Mouse (Mus musculus): ENCODE measurements at regions not wholly inside any gene's neighbourhood (a gene's known extent, or its start where the extent isn't known, plus 50 kb on each side); places are given as distances from the start of the nearest gene placed in this dataset.
A peak's percentile ranks its signal among the peaks of the same experiment; 100 is the strongest.

- 31% methylated on average over 7 of the region's 7 CpGs for WGBS
- DNase-seq (ENCODE audit: low spot score): peak; percentile 32
These were observed 355.7 kb downstream of the Adra2a start for GRCm38 (mm10) chr19:54399651-54400050.

GRCm38 (mm10) chr19:54407904-54408303 is 364.0 kb downstream of the Adra2a start:
- Histone ChIP-seq H3K36me3 (no peaks in the 10 kb centered on the region), H3K27ac (no peak overlapping the region), H3K9me3 (replicated peaks) (no peaks in the 10 kb centered on the region), H3K4me1 (no peaks in the 10 kb centered on the region), H3K27me3 (ENCODE audit: low read depth, poor library complexity, severe bottlenecking) (no peaks in the 10 kb centered on the region), H3K4me3 (no peak overlapping the region)
- DNase-seq (ENCODE audit: low spot score): no peak
- WGBS: 71% methylated on average over 4 of the region's 4 CpGs

More at GRCm38 (mm10) chr19:54399651-54400050, 355.7 kb downstream of the Adra2a start:
- Histone ChIP-seq H3K4me3 (no peak overlapping the region), H3K27me3 (ENCODE audit: low read depth, poor library complexity, severe bottlenecking) (no peaks in the 10 kb centered on the region), H3K4me1 (peaks cover 6% of the 10 kb centered on the region; the same call in 1 of the 2 replicates), H3K36me3 (no peaks in the 10 kb centered on the region), H3K9me3 (replicated peaks) (no peaks in the 10 kb centered on the region), H3K27ac (no peak overlapping the region)

DNA sequence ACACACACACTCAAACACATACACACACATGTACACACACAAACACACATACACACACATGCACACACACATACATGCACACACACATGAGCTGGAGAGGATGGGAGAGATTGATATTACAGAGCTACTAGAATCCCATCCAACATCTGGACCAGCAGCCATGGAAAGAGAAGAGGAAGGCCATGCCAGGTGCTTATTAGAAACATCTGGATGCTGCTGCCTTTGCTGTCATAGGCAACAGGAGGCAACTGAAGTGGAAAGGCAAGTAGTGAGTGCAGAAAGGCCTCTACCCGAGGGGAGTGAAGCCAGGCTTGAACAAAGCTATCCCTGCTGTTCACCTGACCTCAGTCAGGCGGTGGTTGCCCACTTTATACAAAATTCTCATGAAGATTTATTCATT is 385.1 kb downstream of the Adra2a start:
- H3K4me3 ChIP-seq: no peak overlapping the region
- H3K27me3 ChIP-seq (ENCODE audit: low read depth, poor library complexity, severe bottlenecking): no peaks in the 10 kb centered on the region
- H3K4me1 ChIP-seq: peaks cover 4% of the 10 kb centered on the region; the same call in 1 of the 2 replicates
- H3K36me3 ChIP-seq: no peaks in the 10 kb centered on the region
- 20% methylated on average over 2 of the region's 2 CpGs for WGBS
- no peak overlapping the region for H3K27ac ChIP-seq
- peak; percentile 36 for DNase-seq (ENCODE audit: low spot score)
- 0 out of 2 replicates have a peak, but pooled peaks cover 2% of the 10 kb centered on the region for H3K9me3 ChIP-seq (replicated peaks)

DNA sequence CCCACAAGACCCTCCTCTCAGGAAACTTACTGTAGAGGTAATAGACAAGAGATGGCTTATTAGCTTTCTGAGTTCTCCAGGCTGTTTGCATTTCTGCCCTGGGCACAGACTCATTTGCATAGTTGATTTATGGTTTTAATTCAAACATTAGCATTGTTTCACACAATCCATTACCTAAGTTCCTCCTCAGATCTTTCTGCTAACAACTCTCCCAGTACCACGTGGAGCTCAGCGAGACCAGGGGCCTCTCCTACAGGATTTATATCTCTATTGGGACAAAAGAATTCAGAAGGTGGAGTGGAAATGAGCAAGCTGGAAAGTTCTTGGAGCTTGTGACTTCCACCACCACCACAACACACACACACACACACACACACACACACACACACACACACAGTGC is 396.8 kb downstream of the Adra2a start:
- Histone ChIP-seq H3K9me3 (replicated peaks) (no peaks in the 10 kb centered on the region), H3K36me3 (no peaks in the 10 kb centered on the region), H3K27ac (no peak overlapping the region), H3K4me1 (no peaks in the 10 kb centered on the region), H3K27me3 (ENCODE audit: low read depth, poor library complexity, severe bottlenecking) (no peaks in the 10 kb centered on the region), H3K4me3 (no peak overlapping the region)
- WGBS: 53% methylated on average over 2 of the region's 2 CpGs
- DNase-seq (ENCODE audit: low spot score): no peak

GRCm38 (mm10) chr19:54460426-54461170 is 416.6 kb downstream of the Adra2a start:
- H3K4me1 ChIP-seq: no peaks in the 10 kb centered on the region
- 82% methylated on average over 2 of the region's 2 CpGs for WGBS
- no peak overlapping the region for H3K27ac ChIP-seq
- DNase-seq (ENCODE audit: low spot score): no peak
- no peaks in the 10 kb centered on the region for H3K36me3 ChIP-seq
- H3K27me3 ChIP-seq (ENCODE audit: low read depth, poor library complexity, severe bottlenecking): no peaks in the 10 kb centered on the region
- no peaks in the 10 kb centered on the region for H3K9me3 ChIP-seq (replicated peaks)
- no peak overlapping the region for H3K4me3 ChIP-seq

- Histone ChIP-seq H3K27me3 (ENCODE audit: low read depth, poor library complexity, severe bottlenecking) (no peaks in the 10 kb centered on the region), H3K4me3 (no peak overlapping the region), H3K36me3 (no peaks in the 10 kb centered on the region), H3K27ac (no peak overlapping the region), H3K4me1 (no peaks in the 10 kb centered on the region), H3K9me3 (replicated peaks) (no peaks in the 10 kb centered on the region)
- no peak for DNase-seq (ENCODE audit: low spot score)
- 89% methylated on average over 2 of the region's 2 CpGs for WGBS
These were observed 418.5 kb downstream of the Adra2a start for GRCm38 (mm10) chr19:54462480-54462879.

DNA sequence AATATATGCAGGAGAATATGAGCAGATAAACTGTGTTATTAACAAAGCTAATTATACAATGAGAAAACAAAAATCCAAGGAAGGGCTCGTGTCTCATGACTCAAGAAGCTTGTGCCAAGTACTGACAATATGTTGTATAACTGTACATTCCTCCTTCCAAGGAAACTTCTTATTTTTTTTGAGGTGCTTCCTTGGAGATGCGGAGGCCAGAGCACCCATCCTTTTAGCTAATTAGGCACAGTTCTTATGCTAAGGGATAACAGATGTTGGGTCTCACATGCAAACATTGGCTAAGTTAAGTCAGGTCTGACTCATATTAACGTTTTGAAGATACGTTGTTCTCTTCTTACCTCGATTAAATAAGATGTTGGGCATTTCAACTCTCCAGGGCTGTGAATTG is 426.1 kb downstream of the Adra2a start:
- Histone ChIP-seq H3K4me1 (no peaks in the 10 kb centered on the region), H3K9me3 (replicated peaks) (no peaks in the 10 kb centered on the region), H3K27me3 (ENCODE audit: low read depth, poor library complexity, severe bottlenecking) (no peaks in the 10 kb centered on the region), H3K27ac (no peak overlapping the region), H3K36me3 (no peaks in the 10 kb centered on the region), H3K4me3 (no peak overlapping the region)
- no peak for DNase-seq (ENCODE audit: low spot score)
- WGBS: 85% methylated on average over 5 of the region's 5 CpGs

- Histone ChIP-seq H3K4me1 (no peaks in the 10 kb centered on the region), H3K9me3 (replicated peaks) (no peaks in the 10 kb centered on the region), H3K4me3 (no peak overlapping the region), H3K36me3 (no peaks in the 10 kb centered on the region), H3K27me3 (ENCODE audit: low read depth, poor library complexity, severe bottlenecking) (no peaks in the 10 kb centered on the region), H3K27ac (no peak overlapping the region)
- no peak for DNase-seq (ENCODE audit: low spot score)
- WGBS: 69% methylated on average over 3 of the region's 3 CpGs
These were observed 454.1 kb downstream of the Adra2a start for GRCm38 (mm10) chr19:54498066-54498465.

GRCm38 (mm10) chr19:54533858-54534257 is 489.9 kb downstream of the Adra2a start:
- Histone ChIP-seq H3K9me3 (replicated peaks) (no peaks in the 10 kb centered on the region), H3K27ac (no peak overlapping the region), H3K4me1 (no peaks in the 10 kb centered on the region), H3K27me3 (ENCODE audit: low read depth, poor library complexity, severe bottlenecking) (no peaks in the 10 kb centered on the region), H3K36me3 (no peaks in the 10 kb centered on the region), H3K4me3 (no peak overlapping the region)
- DNase-seq (ENCODE audit: low spot score): no peak

- no peak for DNase-seq (ENCODE audit: low spot score)
- Histone ChIP-seq H3K27me3 (ENCODE audit: low read depth, poor library complexity, severe bottlenecking) (no peaks in the 10 kb centered on the region), H3K36me3 (no peaks in the 10 kb centered on the region), H3K27ac (no peak overlapping the region), H3K9me3 (replicated peaks) (no peaks in the 10 kb centered on the region), H3K4me3 (no peak overlapping the region), H3K4me1 (no peaks in the 10 kb centered on the region)
- WGBS: 79% methylated on average over 3 of the region's 3 CpGs
These were observed 511.4 kb downstream of the Adra2a start for GRCm38 (mm10) chr19:54555351-54555750.

GRCm38 (mm10) chr19:54557984-54558383 is 514.0 kb downstream of the Adra2a start:
- Histone ChIP-seq H3K27ac (no peak overlapping the region), H3K27me3 (ENCODE audit: low read depth, poor library complexity, severe bottlenecking) (no peaks in the 10 kb centered on the region), H3K4me3 (no peak overlapping the region), H3K4me1 (no peaks in the 10 kb centered on the region), H3K36me3 (no peaks in the 10 kb centered on the region), H3K9me3 (replicated peaks) (no peaks in the 10 kb centered on the region)
- no peak for DNase-seq (ENCODE audit: low spot score)
- WGBS: 89% methylated on average over 3 of the region's 3 CpGs

DNA sequence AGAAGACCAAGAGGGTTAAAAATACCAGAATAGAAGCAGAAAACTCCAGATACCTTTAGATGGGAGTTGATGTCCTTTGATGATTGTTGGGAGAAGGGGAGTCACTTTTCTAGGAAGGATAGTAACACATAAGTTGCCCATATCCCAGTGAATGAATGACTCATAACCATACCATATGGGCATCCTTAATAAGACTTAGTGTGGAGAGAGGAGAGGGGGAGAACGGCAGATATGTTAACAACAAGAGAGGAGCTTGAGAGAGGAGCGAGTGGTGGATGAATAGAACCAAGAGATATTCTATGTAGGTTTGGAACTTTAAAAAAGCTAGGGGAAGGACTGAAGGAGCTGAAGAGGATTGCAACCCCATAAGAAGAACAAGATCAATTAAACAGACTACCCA is 539.6 kb downstream of the Adra2a start:
- WGBS: 88% methylated on average over 2 of the region's 2 CpGs
- no peak overlapping the region for H3K27ac ChIP-seq
- no peaks in the 10 kb centered on the region for H3K27me3 ChIP-seq (ENCODE audit: low read depth, poor library complexity, severe bottlenecking)
- no peaks in the 10 kb centered on the region for H3K36me3 ChIP-seq
- H3K4me3 ChIP-seq: no peak overlapping the region
- H3K4me1 ChIP-seq: no peaks in the 10 kb centered on the region
- H3K9me3 ChIP-seq (replicated peaks): no peaks in the 10 kb centered on the region
- DNase-seq (ENCODE audit: low spot score): no peak

GRCm38 (mm10) chr19:54584687-54585237 is 540.8 kb downstream of the Adra2a start:
- DNase-seq (ENCODE audit: low spot score): no peak
- Histone ChIP-seq H3K27ac (no peak overlapping the region), H3K4me1 (no peaks in the 10 kb centered on the region), H3K4me3 (no peak overlapping the region), H3K9me3 (replicated peaks) (no peaks in the 10 kb centered on the region), H3K27me3 (ENCODE audit: low read depth, poor library complexity, severe bottlenecking) (no peaks in the 10 kb centered on the region), H3K36me3 (no peaks in the 10 kb centered on the region)
- 83% methylated on average over 3 of the region's 3 CpGs for WGBS

All from limb, embryonic 10.5 days (tissue).